Mouse (Mus musculus) right cerebral cortex, adult 2 months (tissue): ENCODE results near the gene Nipal3.

Experiments
- DNase-seq, 2 experiments: peaks; one replicate each; pipeline ENCODE4 v3.0.0; 2021 to 2022; ENCODE audit warnings: low spot score in 2 of 2

Gene Nipal3

GRCm38 (mm10) chr4:135494521-135495396 lies at the start of gene Nipal3, which contains the start of gene Stpg1:
Nipal3 (minus strand) TSS chr4:135495038.
Stpg1 (plus strand) TSS chr4:135494790.
- DNase-seq, result peak; percentile 86 to 88

- no peak for DNase-seq
Measured at GRCm38 (mm10) chr4:135544284-135544683, 49.4 kb upstream of the Nipal3 start.

GRCm38 (mm10) chr4:135540057-135540456 lies 45.2 kb upstream of the Nipal3 start:
- DNase-seq, result no peak

DNA sequence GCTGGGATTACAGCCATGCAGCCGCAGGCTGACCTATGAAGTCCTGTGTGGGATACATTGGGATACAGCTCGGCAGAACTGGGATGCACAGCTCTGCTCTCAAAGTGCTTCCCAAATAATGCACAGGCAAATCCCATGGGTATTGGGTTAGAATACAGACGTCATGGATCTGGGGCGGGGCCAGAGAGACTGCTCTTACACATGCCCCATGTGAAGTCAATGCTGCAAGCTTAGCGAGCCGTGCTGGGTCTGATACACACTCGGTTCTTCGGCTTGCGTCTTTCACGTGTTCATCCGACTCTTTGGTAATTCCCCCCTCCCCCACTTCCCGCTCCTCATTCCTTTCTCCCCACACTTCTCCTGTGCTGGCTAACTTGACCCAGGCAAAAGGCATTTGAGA lies 44.2 kb upstream of the Nipal3 start:
- DNase-seq, result no peak

DNA sequence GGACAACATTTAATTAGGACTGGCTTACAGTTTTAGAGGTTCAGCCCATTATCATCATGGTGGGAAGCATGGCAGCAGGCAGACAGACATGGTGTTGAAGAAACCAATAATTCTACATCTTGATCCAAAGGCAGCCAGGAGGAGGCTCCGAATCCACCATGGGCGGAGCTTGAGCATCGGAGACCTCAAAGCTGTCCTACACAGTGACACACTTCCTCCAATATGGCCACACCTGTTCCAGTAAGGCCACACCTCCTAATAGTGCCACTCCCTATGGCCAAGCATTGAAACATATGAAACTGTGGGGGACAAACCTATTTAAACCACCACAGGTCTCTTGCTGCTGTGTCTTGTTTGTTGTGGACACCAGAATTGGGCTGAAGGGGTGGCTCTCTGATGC lies 40.2 kb upstream of the Nipal3 start:
- no peak for DNase-seq

- DNase-seq, result no peak
Measured at GRCm38 (mm10) chr4:135533001-135533400, 38.2 kb upstream of the Nipal3 start.

DNA sequence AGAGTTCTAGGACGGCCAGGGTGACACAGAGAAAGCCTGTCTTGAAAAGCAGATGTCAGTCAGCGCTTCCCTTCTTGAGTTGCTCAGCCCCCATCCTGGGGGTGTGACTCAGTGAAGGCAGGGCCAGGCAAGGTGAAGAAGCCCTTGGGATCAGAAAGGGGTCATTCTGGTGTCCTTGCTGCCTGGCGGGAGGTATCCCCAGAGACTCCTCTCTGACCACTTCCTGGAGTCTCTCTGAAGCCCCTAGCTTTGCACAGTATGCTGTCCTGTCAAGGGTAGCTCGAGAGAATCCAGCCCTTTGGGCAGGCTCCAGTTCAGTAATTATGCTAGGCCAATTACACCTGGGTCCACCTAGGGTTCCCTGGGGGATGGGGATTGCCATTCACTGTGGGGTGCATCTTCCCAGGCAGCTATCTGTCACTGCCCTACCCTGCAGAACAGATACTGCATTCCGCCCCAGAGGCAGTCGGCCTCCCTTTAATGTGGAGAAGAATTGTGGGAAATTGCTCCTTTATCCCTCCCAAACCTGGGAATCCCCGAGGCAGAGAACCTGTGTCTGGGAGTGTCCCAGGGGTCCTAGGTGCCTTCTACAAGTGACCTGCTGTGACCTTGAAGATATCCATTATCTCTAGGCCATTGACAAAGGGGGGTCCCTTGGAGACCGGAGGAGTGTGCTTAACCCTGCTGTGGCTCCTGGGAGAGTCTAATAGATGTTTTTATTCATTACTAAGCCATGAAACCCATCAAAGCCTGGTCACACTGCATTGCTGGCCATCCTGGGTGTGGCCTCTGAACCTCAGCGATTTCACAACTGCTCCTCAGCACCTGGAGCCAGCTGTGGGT lies 37.2 kb upstream of the Nipal3 start:
- DNase-seq, result no peak

GRCm38 (mm10) chr4:135531236-135531635 lies 36.4 kb upstream of the Nipal3 start:
- DNase-seq, result peak; percentile 55 to 75

- DNase-seq, result no peak
Measured at GRCm38 (mm10) chr4:135530270-135530669, 35.4 kb upstream of the Nipal3 start.

- no peak for DNase-seq
Measured at GRCm38 (mm10) chr4:135526039-135526710, 31.3 kb upstream of the Nipal3 start.

- DNase-seq, result no peak
Measured at GRCm38 (mm10) chr4:135525057-135525456, 30.2 kb upstream of the Nipal3 start.

GRCm38 (mm10) chr4:135523939-135524338 lies 29.1 kb upstream of the Nipal3 start:
- no peak for DNase-seq

DNA sequence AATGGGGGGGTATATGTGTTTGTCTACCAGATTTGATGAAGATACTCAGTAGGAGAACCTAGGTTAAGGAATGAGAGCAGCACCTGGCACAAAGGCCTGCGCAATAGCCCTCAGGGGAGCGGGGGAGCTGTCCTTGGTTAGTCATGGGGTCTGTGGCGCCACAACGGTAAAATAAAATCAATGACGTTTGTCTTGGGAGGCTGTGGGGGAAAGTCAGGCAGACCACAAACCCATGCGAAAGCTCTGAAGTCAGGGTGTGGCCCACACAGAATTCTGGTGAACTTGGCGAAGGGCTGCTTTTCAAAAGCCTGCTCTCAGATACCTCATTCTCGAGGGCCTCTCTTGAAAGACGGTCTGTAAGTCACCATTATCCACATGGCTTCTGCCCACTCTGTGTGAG lies 25.6 kb upstream of the Nipal3 start:
- DNase-seq, result no peak

DNA sequence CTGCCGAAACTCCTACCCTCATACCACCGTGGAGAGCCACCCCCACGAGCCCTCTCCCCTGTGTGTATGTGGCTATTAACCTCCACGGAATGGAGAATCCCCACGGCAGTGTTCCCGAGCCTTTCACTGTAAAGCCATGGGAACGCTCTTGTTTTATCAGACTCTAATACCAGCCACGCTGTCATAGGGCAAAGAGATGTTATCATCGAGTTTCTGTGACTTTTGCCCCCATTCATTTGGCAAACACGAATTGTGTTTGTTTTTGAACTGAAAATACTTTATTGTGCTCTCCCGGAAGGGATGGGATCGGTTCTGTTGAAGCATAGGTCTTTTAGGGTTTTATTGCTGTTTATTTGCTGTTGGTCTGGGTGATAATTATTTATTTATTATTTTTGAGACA lies 23.3 kb upstream of the Nipal3 start:
- DNase-seq, result no peak

- peak; percentile 23 to 25 for DNase-seq
Measured at GRCm38 (mm10) chr4:135516351-135517316, 21.8 kb upstream of the Nipal3 start.

- DNase-seq, result no peak
Measured at GRCm38 (mm10) chr4:135514925-135515324, 20.1 kb upstream of the Nipal3 start.

GRCm38 (mm10) chr4:135513865-135514264 lies 19.0 kb upstream of the Nipal3 start:
- DNase-seq, result no peak

DNA sequence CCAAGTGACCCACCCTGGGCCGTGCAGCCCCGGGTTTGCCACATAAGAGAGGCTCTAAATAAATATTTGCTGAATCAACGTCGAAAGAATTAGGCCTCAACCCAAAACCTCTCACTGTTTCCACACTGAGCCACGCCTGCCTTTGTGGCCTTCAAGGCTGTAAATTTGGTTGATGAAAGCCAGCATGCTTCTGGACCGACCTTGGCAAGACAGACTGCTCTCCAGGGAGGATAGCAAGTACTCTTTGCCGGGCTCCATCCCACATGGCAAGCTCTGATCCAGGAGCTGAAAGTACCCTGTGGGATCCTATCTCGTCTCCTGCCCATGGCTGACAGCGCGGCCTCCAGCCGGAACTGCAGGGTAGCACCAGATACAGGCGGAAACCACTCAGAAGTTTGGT lies 14.7 kb upstream of the Nipal3 start:
- no peak for DNase-seq

GRCm38 (mm10) chr4:135508419-135509039 lies 13.7 kb upstream of the Nipal3 start:
- DNase-seq, result peak; percentile 87 to 88
